Mouse (Mus musculus): Measurements from ENCODE around the gene Ier3. TPM values are rescaled to one million over a fixed set of nuclear protein-coding genes. Genes with fewer than 3 reads are reported as not detected.

The Ier3 gene
- polyA plus RNA-seq, 1 experiment, result 6.2 TPM

- WGBS, result 2% methylated on average over 44 of the region's 47 CpGs
- H3K36me3 ChIP-seq (ENCODE audit: control insufficient read depth, insufficient read depth, low read length), result no peaks in the 10 kb centered on the region
- H3K4me1 ChIP-seq (replicated peaks; ENCODE audit: control insufficient read depth, insufficient read depth, low read length), result peaks cover 32% of the 10 kb centered on the region
- peak within 1 kb of the TSS; percentile 78 for H3K4me3 ChIP-seq (ENCODE audit: control insufficient read depth, insufficient read depth, low read length)
- peak within 1 kb of the TSS; percentile 33 for H3K27ac ChIP-seq (ENCODE audit: control insufficient read depth, insufficient read depth, low read length)
- peaks cover 8% of the 10 kb centered on the region; the same call in 1 of the 2 replicates for H3K27me3 ChIP-seq (ENCODE audit: control insufficient read depth, insufficient read depth, low read length)
- no peak for TF ChIP-seq CTCF (IDR thresholded peaks at IDR 0.05; ENCODE audit: borderline replicate concordance, control insufficient read depth, extremely low read depth, insufficient read depth, low read length, poor library complexity)
- no peak for TF ChIP-seq POLR2A (IDR thresholded peaks at IDR 0.05; ENCODE audit: control insufficient read depth, extremely low read depth, insufficient read depth, low read length, poor library complexity)
- peak; percentile 75 for DNase-seq
Observed at GRCm38 (mm10) chr17:35822964-35823937, 1.8 kb downstream of the Ier3 start, which contains the start of gene Flot1. Flot1 (plus strand) TSS chr17:35823230.

GRCm38 (mm10) chr17:35824402-35824801 is 2.9 kb downstream of the Ier3 start:
- peaks cover 32% of the 10 kb centered on the region for H3K4me1 ChIP-seq (replicated peaks; ENCODE audit: control insufficient read depth, insufficient read depth, low read length)
- no peak overlapping the region for H3K4me3 ChIP-seq (ENCODE audit: control insufficient read depth, insufficient read depth, low read length)
- H3K27me3 ChIP-seq (ENCODE audit: control insufficient read depth, insufficient read depth, low read length), result peaks cover 8% of the 10 kb centered on the region; the same call in 1 of the 2 replicates
- no peak overlapping the region for H3K27ac ChIP-seq (ENCODE audit: control insufficient read depth, insufficient read depth, low read length)
- TF ChIP-seq POLR2A (IDR thresholded peaks at IDR 0.05; ENCODE audit: control insufficient read depth, extremely low read depth, insufficient read depth, low read length, poor library complexity) (no peak), CTCF (IDR thresholded peaks at IDR 0.05; ENCODE audit: borderline replicate concordance, control insufficient read depth, extremely low read depth, insufficient read depth, low read length, poor library complexity) (no peak)
- 84% methylated on average over 7 of the region's 7 CpGs for WGBS
- DNase-seq, result peak; percentile 18
- H3K36me3 ChIP-seq (ENCODE audit: control insufficient read depth, insufficient read depth, low read length), result no peaks in the 10 kb centered on the region

DNA sequence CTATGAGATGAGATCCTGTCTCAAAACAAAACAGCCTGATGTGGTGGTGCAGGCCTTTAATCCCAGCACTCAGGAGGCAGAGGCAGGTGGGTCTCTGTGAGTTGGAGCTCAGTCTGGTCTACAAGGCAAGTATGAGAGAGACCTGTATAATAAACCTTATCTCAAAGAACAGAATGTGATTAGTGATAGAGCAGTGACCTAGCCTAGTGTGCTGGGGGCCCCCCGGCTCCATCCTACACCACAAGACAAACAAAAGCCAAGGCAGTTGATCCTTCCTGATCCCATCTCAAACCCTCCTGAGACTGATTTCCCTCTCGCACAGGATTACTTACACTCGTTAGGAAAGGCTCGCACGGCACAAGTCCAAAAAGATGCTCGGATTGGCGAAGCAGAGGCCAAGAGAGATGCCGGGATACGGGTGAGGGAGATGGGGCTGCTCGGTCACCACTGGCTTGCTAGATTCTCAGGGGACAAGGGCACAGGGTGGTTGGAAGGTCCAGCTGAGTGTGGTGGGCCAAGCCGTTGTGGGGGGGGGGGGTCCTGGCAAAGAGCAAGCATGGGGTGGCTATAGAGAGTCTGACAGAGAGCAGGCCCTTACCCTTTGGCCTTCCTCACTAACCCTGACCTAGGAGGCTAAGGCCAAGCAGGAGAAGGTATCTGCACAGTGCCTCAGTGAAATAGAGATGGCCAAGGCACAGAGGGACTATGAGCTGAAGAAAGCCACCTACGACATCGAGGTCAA is 3.8 kb downstream of the Ier3 start:
- 95% methylated on average over 13 of the region's 13 CpGs for WGBS
- Histone ChIP-seq H3K36me3 (ENCODE audit: control insufficient read depth, insufficient read depth, low read length) (no peaks in the 10 kb centered on the region), H3K27me3 (ENCODE audit: control insufficient read depth, insufficient read depth, low read length) (peaks cover 8% of the 10 kb centered on the region; the same call in 1 of the 2 replicates), H3K4me1 (replicated peaks; ENCODE audit: control insufficient read depth, insufficient read depth, low read length) (peaks cover 36% of the 10 kb centered on the region), H3K27ac (ENCODE audit: control insufficient read depth, insufficient read depth, low read length) (no peak overlapping the region), H3K4me3 (ENCODE audit: control insufficient read depth, insufficient read depth, low read length) (no peak overlapping the region)
- DNase-seq, result no peak
- no peak for TF ChIP-seq CTCF (IDR thresholded peaks at IDR 0.05; ENCODE audit: borderline replicate concordance, control insufficient read depth, extremely low read depth, insufficient read depth, low read length, poor library complexity)
- TF ChIP-seq POLR2A (IDR thresholded peaks at IDR 0.05; ENCODE audit: control insufficient read depth, extremely low read depth, insufficient read depth, low read length, poor library complexity), result no peak

DNA sequence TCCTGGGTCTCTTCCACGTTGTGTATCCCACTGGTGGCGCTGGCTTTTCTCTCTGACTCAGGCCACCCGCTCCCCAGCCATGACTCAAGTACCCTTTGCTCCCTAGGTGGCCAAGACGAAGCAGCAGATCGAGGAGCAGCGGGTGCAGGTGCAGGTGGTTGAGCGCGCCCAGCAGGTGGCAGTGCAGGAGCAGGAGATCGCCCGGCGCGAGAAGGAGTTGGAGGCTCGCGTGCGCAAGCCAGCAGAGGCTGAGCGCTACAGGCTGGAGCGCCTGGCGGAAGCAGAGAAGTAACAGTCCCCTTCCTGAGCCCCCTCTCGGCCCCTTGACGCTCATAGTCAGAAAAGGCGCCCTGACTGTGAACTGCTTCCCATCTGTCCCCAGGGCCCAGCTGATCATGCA is 8.3 kb downstream of the Ier3 start:
- Histone ChIP-seq H3K27ac (ENCODE audit: control insufficient read depth, insufficient read depth, low read length) (peak overlapping the region; percentile 41; the same call in 1 of the 2 replicates), H3K4me1 (replicated peaks; ENCODE audit: control insufficient read depth, insufficient read depth, low read length) (peaks cover 5% of the 10 kb centered on the region), H3K4me3 (ENCODE audit: control insufficient read depth, insufficient read depth, low read length) (no peak overlapping the region), H3K36me3 (ENCODE audit: control insufficient read depth, insufficient read depth, low read length) (peaks cover 21% of the 10 kb centered on the region), H3K27me3 (ENCODE audit: control insufficient read depth, insufficient read depth, low read length) (no peaks in the 10 kb centered on the region)
- peak; percentile 91 for DNase-seq
- TF ChIP-seq POLR2A (IDR thresholded peaks at IDR 0.05; ENCODE audit: control insufficient read depth, extremely low read depth, insufficient read depth, low read length, poor library complexity) (no peak), CTCF (IDR thresholded peaks at IDR 0.05; ENCODE audit: borderline replicate concordance, control insufficient read depth, extremely low read depth, insufficient read depth, low read length, poor library complexity) (peak; percentile 96)
- WGBS, result 2% methylated on average over 21 of the region's 21 CpGs

DNA sequence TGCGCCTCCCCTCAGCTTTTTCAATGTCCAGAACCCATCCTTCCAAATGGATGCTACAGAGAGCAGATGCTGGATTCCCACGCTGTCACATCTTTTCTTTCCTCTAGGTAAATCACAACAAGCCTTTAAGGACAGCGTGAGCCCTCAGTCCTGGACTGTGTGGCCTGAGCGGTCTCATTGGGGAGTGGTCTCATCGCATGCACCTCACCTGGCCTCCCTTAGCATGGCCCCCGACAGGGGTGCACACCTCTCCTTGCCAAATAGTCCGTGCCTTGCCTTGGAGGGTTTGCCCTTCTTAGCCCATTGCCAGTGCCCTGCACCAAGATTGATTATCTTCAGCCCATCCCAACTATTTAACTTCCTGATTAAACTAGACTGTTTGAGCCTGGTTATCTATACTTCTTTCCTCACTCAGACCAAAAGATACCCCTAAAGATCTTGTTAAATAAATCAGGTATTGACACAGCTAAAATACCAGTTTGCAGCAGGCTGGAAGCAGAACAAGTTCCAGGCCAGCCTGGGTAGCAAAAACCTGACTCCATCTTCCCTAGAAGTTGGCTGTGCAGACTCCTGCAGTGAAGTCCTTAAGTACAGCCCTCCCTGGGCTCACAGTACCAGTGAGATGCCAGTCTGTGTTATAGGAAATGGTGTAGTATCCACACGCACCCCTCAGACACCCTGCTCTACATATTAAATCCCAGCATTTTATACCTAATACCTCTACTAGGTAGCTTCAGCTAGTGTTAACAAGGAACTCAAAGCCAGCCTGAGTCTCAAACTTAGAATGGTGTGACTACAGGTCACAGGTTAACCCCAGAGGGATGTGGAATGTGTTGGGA is 11.1 kb downstream of the Ier3 start:
- no peaks in the 10 kb centered on the region for H3K27me3 ChIP-seq (ENCODE audit: control insufficient read depth, insufficient read depth, low read length)
- WGBS, result 97% methylated on average over 8 of the region's 8 CpGs
- peaks cover 39% of the 10 kb centered on the region for H3K36me3 ChIP-seq (ENCODE audit: control insufficient read depth, insufficient read depth, low read length)
- H3K4me3 ChIP-seq (ENCODE audit: control insufficient read depth, insufficient read depth, low read length), result no peak overlapping the region
- peaks cover 23% of the 10 kb centered on the region for H3K4me1 ChIP-seq (replicated peaks; ENCODE audit: control insufficient read depth, insufficient read depth, low read length)
- DNase-seq, result no peak
- H3K27ac ChIP-seq (ENCODE audit: control insufficient read depth, insufficient read depth, low read length), result no peak overlapping the region
- TF ChIP-seq CTCF (IDR thresholded peaks at IDR 0.05; ENCODE audit: borderline replicate concordance, control insufficient read depth, extremely low read depth, insufficient read depth, low read length, poor library complexity) (no peak), POLR2A (IDR thresholded peaks at IDR 0.05; ENCODE audit: control insufficient read depth, extremely low read depth, insufficient read depth, low read length, poor library complexity) (no peak)
